Mouse (Mus musculus) liver, postnatal 0 days (tissue): ENCODE measurements at regions not wholly inside any gene's neighbourhood (a gene's known extent, or its start where the extent isn't known, plus 50 kb on each side); places are given as distances from the start of the nearest gene placed in this dataset.

Source experiments
- ATAC-seq: fragments of 200-750 bp; cut with Nextera tagmentation; 2 replicates; pipeline ENCODE4 v1.8.0; 2017; ENCODE audit warnings: mild to moderate bottlenecking, moderate library complexity
- DNase-seq: peaks from one replicate; pipeline ENCODE4 v3.0.0-alpha.2; 2016
- H3K27ac ChIP-seq: fragments of 300-500 bp; sonication (generic); 2 replicates; pipeline ENCODE4 v1.5.1; 2014; ENCODE audit warnings: antibody characterized with exemption, moderate library complexity, mild to moderate bottlenecking, low read depth
- H3K27me3 ChIP-seq: fragments of 300-500 bp; sonication (generic); 2 replicates; pipeline ENCODE4 v1.6.1; 2014; ENCODE audit warnings: low read length, control low read depth, mixed read lengths; ENCODE audit not compliant: insufficient read depth
- H3K36me3 ChIP-seq: fragments of 300-500 bp; sonication (generic); replicated peaks from 2 replicates; pipeline ENCODE4 v1.6.1; 2014; ENCODE audit warnings: mild to moderate bottlenecking, control low read depth, low read length, moderate library complexity, mixed read lengths; ENCODE audit not compliant: insufficient read depth
- H3K4me1 ChIP-seq: fragments of 300-500 bp; sonication (generic); 2 replicates; pipeline ENCODE4 v1.6.1; 2014; ENCODE audit warnings: antibody characterized with exemption, mild to moderate bottlenecking, control low read depth; ENCODE audit not compliant: insufficient read depth
- H3K4me2 ChIP-seq: fragments of 300-500 bp; sonication (generic); 2 replicates; pipeline ENCODE4 v1.6.1; 2014; ENCODE audit warnings: low read depth, mild to moderate bottlenecking, low read length, moderate library complexity, mixed read lengths
- H3K4me3 ChIP-seq: fragments of 300-500 bp; sonication (generic); 2 replicates; pipeline ENCODE4 v1.5.1; 2014; ENCODE audit warnings: low read depth, low read length
- H3K9ac ChIP-seq: fragments of 300-500 bp; sonication (generic); replicated peaks from 2 replicates; pipeline ENCODE4 v1.6.1; 2014; ENCODE audit warnings: mild to moderate bottlenecking, moderate library complexity
- H3K9me3 ChIP-seq: fragments of 300-500 bp; sonication (generic); 2 replicates; pipeline ENCODE4 v1.6.1; 2016; ENCODE audit warnings: mild to moderate bottlenecking, control low read depth, low read length, mixed read lengths
- CTCF ChIP-seq: sonication (generic); IDR thresholded peaks from 2 replicates; pipeline ENCODE4 v1.5.1; 2016; ENCODE audit warnings: antibody characterized with exemption, low read depth
- EP300 ChIP-seq: IDR thresholded peaks from 2 replicates; pipeline ENCODE4 v1.6.1; 2016; ENCODE audit warnings: antibody characterized with exemption, low read depth, mild to moderate bottlenecking
- WGBS: fragments of 180-500 bp; shearing (Covaris S2); extraction: QIAGEN DNeasy Blood & Tissue Kit; methylation state at CpG from one replicate; pipeline ENCODE4 v1.1.7; 2014; ENCODE audit not compliant: insufficient replicate concordance; 5-methylcytosine and 5-hydroxymethylcytosine counted together

- no peak overlapping the region for H3K4me2 ChIP-seq
- ATAC-seq (no peak), DNase-seq (no peak)
- TF ChIP-seq EP300 (no peak), CTCF (no peak)
- H3K27me3 ChIP-seq, result no peaks in the 10 kb centered on the region
- no peaks in the 10 kb centered on the region for H3K9me3 ChIP-seq
- no peaks in the 10 kb centered on the region for H3K4me1 ChIP-seq
- H3K4me3 ChIP-seq, result no peak overlapping the region
- 69% methylated on average over 2 of the region's 2 CpGs for WGBS
- no peak overlapping the region for H3K27ac ChIP-seq
- H3K9ac ChIP-seq, result no peak overlapping the region
- H3K36me3 ChIP-seq, result no peaks in the 10 kb centered on the region
Measured at GRCm38 (mm10) chr8:34756916-34757315, 645.4 kb upstream of the Gm10131 start.

GRCm38 (mm10) chr8:34756171-34756570 lies 644.6 kb upstream of the Gm10131 start:
- no peak overlapping the region for H3K9ac ChIP-seq
- no peak for ATAC-seq
- no peak for TF ChIP-seq CTCF
- no peak for TF ChIP-seq EP300

GRCm38 (mm10) chr8:34755480-34755879 lies 643.9 kb upstream of the Gm10131 start:
- H3K4me2 ChIP-seq, result no peak overlapping the region
- no peak overlapping the region for H3K27ac ChIP-seq
- WGBS, result 83% methylated on average over 4 of the region's 4 CpGs
- ATAC-seq (no peak), DNase-seq (no peak)
- no peak overlapping the region for H3K9ac ChIP-seq
- no peaks in the 10 kb centered on the region for H3K9me3 ChIP-seq
- no peaks in the 10 kb centered on the region for H3K27me3 ChIP-seq
- TF ChIP-seq EP300 (no peak), CTCF (no peak)
- H3K4me1 ChIP-seq, result no peaks in the 10 kb centered on the region
- H3K4me3 ChIP-seq, result no peak overlapping the region
- H3K36me3 ChIP-seq, result no peaks in the 10 kb centered on the region

More at GRCm38 (mm10) chr8:34756171-34756570, 644.6 kb upstream of the Gm10131 start:
- DNase-seq, result no peak
- no peak overlapping the region for H3K27ac ChIP-seq
- no peak overlapping the region for H3K4me2 ChIP-seq
- no peaks in the 10 kb centered on the region for H3K36me3 ChIP-seq
- WGBS, result 67% methylated on average over 4 of the region's 4 CpGs
- no peaks in the 10 kb centered on the region for H3K4me1 ChIP-seq
- no peak overlapping the region for H3K4me3 ChIP-seq
- no peaks in the 10 kb centered on the region for H3K9me3 ChIP-seq
- H3K27me3 ChIP-seq, result no peaks in the 10 kb centered on the region

- H3K4me3 ChIP-seq, result no peak overlapping the region
- H3K9ac ChIP-seq, result no peak overlapping the region
- H3K27me3 ChIP-seq, result no peaks in the 10 kb centered on the region
- ATAC-seq, result peak; percentile 12; the same call in 1 of the 2 replicates
- no peaks in the 10 kb centered on the region for H3K4me1 ChIP-seq
- 64% methylated on average over 10 of the region's 10 CpGs for WGBS
- H3K27ac ChIP-seq, result no peak overlapping the region
- DNase-seq, result no peak
- no peak overlapping the region for H3K4me2 ChIP-seq
- no peaks in the 10 kb centered on the region for H3K9me3 ChIP-seq
- TF ChIP-seq CTCF, result no peak
- TF ChIP-seq EP300, result no peak
- no peaks in the 10 kb centered on the region for H3K36me3 ChIP-seq
Measured at GRCm38 (mm10) chr8:34753046-34753445, 641.5 kb upstream of the Gm10131 start.

GRCm38 (mm10) chr8:34748521-34748920 lies 637.0 kb upstream of the Gm10131 start:
- no peak overlapping the region for H3K9ac ChIP-seq
- no peaks in the 10 kb centered on the region for H3K27me3 ChIP-seq
- no peak overlapping the region for H3K27ac ChIP-seq
- H3K9me3 ChIP-seq, result no peaks in the 10 kb centered on the region
- no peak for ATAC-seq
- no peak for TF ChIP-seq EP300
- H3K4me3 ChIP-seq, result no peak overlapping the region
- DNase-seq, result no peak
- no peaks in the 10 kb centered on the region for H3K36me3 ChIP-seq
- H3K4me1 ChIP-seq, result peaks cover 2% of the 10 kb centered on the region; the same call in 1 of the 2 replicates
- 66% methylated on average over 8 of the region's 8 CpGs for WGBS
- H3K4me2 ChIP-seq, result no peak overlapping the region

- Histone ChIP-seq H3K9me3 (no peaks in the 10 kb centered on the region), H3K4me2 (no peak overlapping the region), H3K27ac (no peak overlapping the region), H3K9ac (no peak overlapping the region), H3K4me3 (no peak overlapping the region), H3K36me3 (no peaks in the 10 kb centered on the region), H3K4me1 (peaks cover 2% of the 10 kb centered on the region; the same call in 1 of the 2 replicates), H3K27me3 (no peaks in the 10 kb centered on the region)
- 82% methylated on average over 7 of the region's 7 CpGs for WGBS
- TF ChIP-seq EP300 (no peak), CTCF (no peak)
- ATAC-seq (no peak), DNase-seq (no peak)
Measured at GRCm38 (mm10) chr8:34745706-34746105, 634.2 kb upstream of the Gm10131 start.

- no peaks in the 10 kb centered on the region for H3K27me3 ChIP-seq
- no peaks in the 10 kb centered on the region for H3K9me3 ChIP-seq
- no peak overlapping the region for H3K9ac ChIP-seq
- no peak overlapping the region for H3K27ac ChIP-seq
- WGBS, result 44% methylated on average over 4 of the region's 4 CpGs
- H3K4me1 ChIP-seq, result peaks cover 2% of the 10 kb centered on the region; the same call in 1 of the 2 replicates
- H3K4me2 ChIP-seq, result no peak overlapping the region
- H3K36me3 ChIP-seq, result no peaks in the 10 kb centered on the region
- no peak for DNase-seq
- H3K4me3 ChIP-seq, result no peak overlapping the region
- TF ChIP-seq EP300 (no peak), CTCF (no peak)
- ATAC-seq, result no peak
Measured at GRCm38 (mm10) chr8:34744682-34745081, 633.1 kb upstream of the Gm10131 start.
